Mouse (Mus musculus): ENCODE data around the gene Tomm40l. TPM values are rescaled to one million over a fixed set of nuclear protein-coding genes. Genes with fewer than 3 reads are reported as not detected.

The Tomm40l gene
- polyA plus RNA-seq, 1 experiment, result 51.8 TPM

- no peak overlapping the region for H3K4me3 ChIP-seq (ENCODE audit: insufficient read depth, low read depth, low read length)
- H3K27me3 ChIP-seq (replicated peaks; ENCODE audit: control insufficient read depth, insufficient read depth, low read length), result no peaks in the 10 kb centered on the region
- TF ChIP-seq CTCF (conservative IDR thresholded peaks at IDR 0.05; ENCODE audit: insufficient read depth, insufficient read length, low read depth, low read length), result no peak
- TF ChIP-seq POLR2A (IDR thresholded peaks at IDR 0.05; ENCODE audit: low read depth, low read length), result no peak
- H3K36me3 ChIP-seq (ENCODE audit: control insufficient read depth, insufficient read depth, low read length), result peaks cover 19% of the 10 kb centered on the region
- WGBS, result 64% methylated on average over 6 of the region's 6 CpGs
- peak overlapping the region; percentile 45; the same call in 1 of the 2 replicates for H3K27ac ChIP-seq (ENCODE audit: insufficient read depth, low read depth, low read length)
- H3K4me1 ChIP-seq (ENCODE audit: control insufficient read depth, insufficient read depth, low read length), result no peaks in the 10 kb centered on the region; the same call in 1 of the 2 replicates
- peak; percentile 57 for DNase-seq
These were observed 15.1 kb upstream of the Tomm40l start for GRCm38 (mm10) chr1:171237438-171237837.

GRCm38 (mm10) chr1:171235791-171236190, 13.5 kb upstream of the Tomm40l start:
- DNase-seq, result no peak
- TF ChIP-seq CTCF (conservative IDR thresholded peaks at IDR 0.05; ENCODE audit: insufficient read depth, insufficient read length, low read depth, low read length) (no peak), POLR2A (IDR thresholded peaks at IDR 0.05; ENCODE audit: low read depth, low read length) (no peak)
- 73% methylated on average over 4 of the region's 4 CpGs for WGBS
- H3K4me3 ChIP-seq (ENCODE audit: insufficient read depth, low read depth, low read length), result no peak overlapping the region
- H3K27ac ChIP-seq (ENCODE audit: insufficient read depth, low read depth, low read length), result no peak overlapping the region
- H3K27me3 ChIP-seq (replicated peaks; ENCODE audit: control insufficient read depth, insufficient read depth, low read length), result no peaks in the 10 kb centered on the region
- no peaks in the 10 kb centered on the region; the same call in 1 of the 2 replicates for H3K4me1 ChIP-seq (ENCODE audit: control insufficient read depth, insufficient read depth, low read length)
- peaks cover 17% of the 10 kb centered on the region for H3K36me3 ChIP-seq (ENCODE audit: control insufficient read depth, insufficient read depth, low read length)

- H3K27ac ChIP-seq (ENCODE audit: insufficient read depth, low read depth, low read length), result no peak overlapping the region
- WGBS, result 84% methylated on average over 4 of the region's 4 CpGs
- DNase-seq, result no peak
- H3K4me1 ChIP-seq (ENCODE audit: control insufficient read depth, insufficient read depth, low read length), result peaks cover 8% of the 10 kb centered on the region; the same call in 1 of the 2 replicates
- H3K4me3 ChIP-seq (ENCODE audit: insufficient read depth, low read depth, low read length), result no peak overlapping the region
- no peak for TF ChIP-seq POLR2A (IDR thresholded peaks at IDR 0.05; ENCODE audit: low read depth, low read length)
- no peak for TF ChIP-seq CTCF (conservative IDR thresholded peaks at IDR 0.05; ENCODE audit: insufficient read depth, insufficient read length, low read depth, low read length)
- H3K27me3 ChIP-seq (replicated peaks; ENCODE audit: control insufficient read depth, insufficient read depth, low read length), result no peaks in the 10 kb centered on the region
- peaks cover 17% of the 10 kb centered on the region for H3K36me3 ChIP-seq (ENCODE audit: control insufficient read depth, insufficient read depth, low read length)
These were observed 12.2 kb upstream of the Tomm40l start for GRCm38 (mm10) chr1:171234538-171234937.

- TF ChIP-seq POLR2A (IDR thresholded peaks at IDR 0.05; ENCODE audit: low read depth, low read length) (no peak), CTCF (conservative IDR thresholded peaks at IDR 0.05; ENCODE audit: insufficient read depth, insufficient read length, low read depth, low read length) (no peak)
- WGBS, result 91% methylated on average over 14 of the region's 14 CpGs
- Histone ChIP-seq H3K27ac (ENCODE audit: insufficient read depth, low read depth, low read length) (peak within 1 kb of the TSS; percentile 2; the same call in 1 of the 2 replicates), H3K36me3 (ENCODE audit: control insufficient read depth, insufficient read depth, low read length) (peaks cover 16% of the 10 kb centered on the region), H3K4me3 (ENCODE audit: insufficient read depth, low read depth, low read length) (peak within 1 kb of the TSS; percentile 18; the same call in 1 of the 2 replicates), H3K4me1 (ENCODE audit: control insufficient read depth, insufficient read depth, low read length) (peaks cover 8% of the 10 kb centered on the region; the same call in 1 of the 2 replicates), H3K27me3 (replicated peaks; ENCODE audit: control insufficient read depth, insufficient read depth, low read length) (no peaks in the 10 kb centered on the region)
- DNase-seq, result no peak
These were observed 11.8 kb upstream of the Tomm40l start, which contains the start of gene Fcer1g for GRCm38 (mm10) chr1:171234126-171234525. Fcer1g (minus strand) TSS chr1:171234365.

GRCm38 (mm10) chr1:171232800-171233730, 10.8 kb upstream of the Tomm40l start:
- Histone ChIP-seq H3K4me3 (ENCODE audit: insufficient read depth, low read depth, low read length) (no peak overlapping the region), H3K27me3 (replicated peaks; ENCODE audit: control insufficient read depth, insufficient read depth, low read length) (no peaks in the 10 kb centered on the region), H3K36me3 (ENCODE audit: control insufficient read depth, insufficient read depth, low read length) (peaks cover 11% of the 10 kb centered on the region), H3K27ac (ENCODE audit: insufficient read depth, low read depth, low read length) (peak overlapping the region; percentile 2; the same call in 1 of the 2 replicates), H3K4me1 (ENCODE audit: control insufficient read depth, insufficient read depth, low read length) (peaks cover 8% of the 10 kb centered on the region; the same call in 1 of the 2 replicates)
- WGBS, result 82% methylated on average over 12 of the region's 12 CpGs
- TF ChIP-seq POLR2A (IDR thresholded peaks at IDR 0.05; ENCODE audit: low read depth, low read length), result no peak
- TF ChIP-seq CTCF (conservative IDR thresholded peaks at IDR 0.05; ENCODE audit: insufficient read depth, insufficient read length, low read depth, low read length), result no peak
- DNase-seq, result no peak

- Histone ChIP-seq H3K4me3 (ENCODE audit: insufficient read depth, low read depth, low read length) (no peak overlapping the region), H3K27me3 (replicated peaks; ENCODE audit: control insufficient read depth, insufficient read depth, low read length) (no peaks in the 10 kb centered on the region), H3K4me1 (ENCODE audit: control insufficient read depth, insufficient read depth, low read length) (peaks cover 8% of the 10 kb centered on the region; the same call in 1 of the 2 replicates), H3K27ac (ENCODE audit: insufficient read depth, low read depth, low read length) (peak overlapping the region; percentile 56; the same call in 1 of the 2 replicates), H3K36me3 (ENCODE audit: control insufficient read depth, insufficient read depth, low read length) (peaks cover 9% of the 10 kb centered on the region)
- WGBS, result 69% methylated on average over 5 of the region's 5 CpGs
- no peak for DNase-seq
- no peak for TF ChIP-seq POLR2A (IDR thresholded peaks at IDR 0.05; ENCODE audit: low read depth, low read length)
- no peak for TF ChIP-seq CTCF (conservative IDR thresholded peaks at IDR 0.05; ENCODE audit: insufficient read depth, insufficient read length, low read depth, low read length)
These were observed 10.0 kb upstream of the Tomm40l start for GRCm38 (mm10) chr1:171232348-171232747.

GRCm38 (mm10) chr1:171231844-171232243, 9.5 kb upstream of the Tomm40l start:
- Histone ChIP-seq H3K27ac (ENCODE audit: insufficient read depth, low read depth, low read length) (peak overlapping the region; percentile 56; the same call in 1 of the 2 replicates), H3K4me3 (ENCODE audit: insufficient read depth, low read depth, low read length) (no peak overlapping the region), H3K4me1 (ENCODE audit: control insufficient read depth, insufficient read depth, low read length) (peaks cover 8% of the 10 kb centered on the region; the same call in 1 of the 2 replicates), H3K36me3 (ENCODE audit: control insufficient read depth, insufficient read depth, low read length) (peaks cover 4% of the 10 kb centered on the region), H3K27me3 (replicated peaks; ENCODE audit: control insufficient read depth, insufficient read depth, low read length) (no peaks in the 10 kb centered on the region)
- WGBS, result 60% methylated on average over 4 of the region's 4 CpGs
- no peak for TF ChIP-seq CTCF (conservative IDR thresholded peaks at IDR 0.05; ENCODE audit: insufficient read depth, insufficient read length, low read depth, low read length)
- TF ChIP-seq POLR2A (IDR thresholded peaks at IDR 0.05; ENCODE audit: low read depth, low read length), result no peak
- DNase-seq, result no peak

All from kidney, adult 2 months (tissue).